Mouse (Mus musculus): ENCODE measurements around the gene Gbf1. TPM values are rescaled to one million over a fixed set of nuclear protein-coding genes. Genes with fewer than 3 reads are reported as not detected.

Gbf1 gene
- polyA plus RNA-seq, 1 experiment, result 74.1 TPM

DNA sequence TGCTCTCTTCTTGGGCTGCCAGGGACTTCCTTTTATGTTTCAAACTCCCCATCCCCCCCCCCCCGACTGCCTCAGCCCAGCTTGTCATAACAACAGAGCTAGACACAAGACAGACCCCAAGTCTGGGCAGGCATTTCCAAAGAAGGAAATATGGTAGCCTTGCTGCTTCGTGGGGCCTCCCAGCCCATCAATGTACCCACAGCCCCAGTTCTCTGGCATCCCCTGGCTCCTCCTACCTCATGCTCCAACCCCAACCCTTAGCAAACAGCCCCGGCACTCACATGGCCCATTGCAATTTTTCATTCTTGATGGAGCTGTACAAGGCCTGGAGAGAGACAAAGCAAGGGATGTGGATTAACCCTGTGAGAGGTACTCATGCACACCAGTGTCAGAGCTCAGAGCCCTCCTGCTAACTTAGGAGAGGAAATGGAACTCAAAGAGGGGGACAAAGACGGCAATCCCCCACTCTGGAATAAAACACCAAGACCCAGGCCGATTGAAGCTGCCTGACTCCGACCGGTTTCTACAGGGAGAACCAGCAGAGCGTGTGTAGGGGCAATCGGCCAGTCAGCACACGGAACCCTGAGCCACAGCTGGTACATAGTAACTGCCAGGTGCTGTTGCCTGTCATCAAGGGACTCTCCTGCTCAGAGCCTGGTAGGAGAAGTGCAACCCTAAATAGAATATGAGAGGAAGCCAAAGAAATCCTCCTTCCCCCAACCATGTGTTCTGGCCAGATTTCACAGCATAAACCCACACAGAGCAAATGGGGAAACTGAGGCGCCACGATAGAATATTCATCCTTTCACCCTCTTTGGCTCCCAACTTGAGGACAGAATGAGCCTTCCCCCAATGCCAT is 163.7 kb downstream of the Gbf1 start:
- Histone ChIP-seq H3K27ac (ENCODE audit: insufficient read depth, low read length) (no peak overlapping the region), H3K4me1 (ENCODE audit: control insufficient read depth, insufficient read depth, low read length) (peaks cover 5% of the 10 kb centered on the region), H3K4me3 (ENCODE audit: insufficient read depth, low read length) (peak overlapping the region; percentile 85)
- no peak for TF ChIP-seq POLR2A (IDR thresholded peaks at IDR 0.05; ENCODE audit: extremely low read depth, insufficient read depth, low read length)
- TF ChIP-seq CTCF (IDR thresholded peaks at IDR 0.05; ENCODE audit: extremely low read depth, insufficient read depth, low read length), result no peak

DNA sequence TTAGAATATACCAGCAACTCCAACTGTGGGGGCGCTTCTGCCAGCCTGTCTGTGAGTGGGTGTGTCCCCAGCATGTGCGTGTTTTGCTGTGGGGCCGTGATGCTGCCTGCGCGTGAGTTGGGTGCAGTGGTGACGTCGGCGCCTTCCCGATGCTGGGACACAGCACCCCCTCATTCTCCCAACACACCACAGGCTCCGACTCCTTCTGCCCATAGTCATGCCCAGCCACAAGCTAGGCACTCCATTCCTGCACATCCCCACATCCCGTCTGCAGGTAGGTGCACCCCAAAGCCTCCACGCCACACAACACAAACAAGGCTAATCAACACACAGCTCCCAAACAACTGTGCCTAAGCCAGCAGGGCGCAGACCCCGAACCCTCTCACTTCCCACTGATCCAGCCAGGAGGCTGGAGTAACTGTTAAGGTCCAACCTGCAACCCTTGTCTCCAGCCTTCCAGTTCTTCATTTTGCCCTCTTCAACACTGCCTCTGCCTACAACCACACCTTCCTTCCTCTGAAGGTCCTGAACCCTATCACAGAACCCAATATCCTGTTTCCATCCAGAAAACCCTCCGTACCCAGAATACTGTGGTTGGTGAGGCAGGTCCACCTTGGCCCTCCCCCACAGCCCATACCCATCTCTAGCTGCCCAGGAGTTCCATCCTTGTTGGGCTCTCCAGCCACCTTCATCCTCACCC is 164.7 kb downstream of the Gbf1 start:
- Histone ChIP-seq H3K4me1 (ENCODE audit: control insufficient read depth, insufficient read depth, low read length) (peaks cover 7% of the 10 kb centered on the region), H3K27ac (ENCODE audit: insufficient read depth, low read length) (peak overlapping the region; percentile 71), H3K4me3 (ENCODE audit: insufficient read depth, low read length) (peak overlapping the region; percentile 85)
- TF ChIP-seq POLR2A (IDR thresholded peaks at IDR 0.05; ENCODE audit: extremely low read depth, insufficient read depth, low read length) (peak; percentile 95), CTCF (IDR thresholded peaks at IDR 0.05; ENCODE audit: extremely low read depth, insufficient read depth, low read length) (no peak)

DNA sequence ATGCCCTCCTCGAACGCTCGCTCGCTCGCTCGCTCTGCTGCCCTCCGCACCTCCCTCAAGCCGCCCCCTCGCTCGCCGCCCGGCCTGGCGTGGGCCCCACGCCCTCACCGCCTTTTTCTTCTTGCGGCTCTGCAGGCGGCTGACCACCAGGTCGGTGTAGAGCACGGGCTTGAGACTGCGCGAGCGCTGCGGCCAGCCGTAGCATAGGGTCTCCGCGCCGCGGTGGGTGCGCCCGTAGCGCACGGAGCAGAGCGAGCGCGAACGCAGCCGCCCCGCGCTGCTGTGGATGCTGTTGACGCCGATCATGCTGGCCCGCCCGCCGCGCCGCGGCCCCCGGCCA is 165.2 kb downstream of the Gbf1 start:
- TF ChIP-seq CTCF (IDR thresholded peaks at IDR 0.05; ENCODE audit: extremely low read depth, insufficient read depth, low read length), result no peak
- no peak for TF ChIP-seq POLR2A (IDR thresholded peaks at IDR 0.05; ENCODE audit: extremely low read depth, insufficient read depth, low read length)
- Histone ChIP-seq H3K4me3 (ENCODE audit: insufficient read depth, low read length) (peak overlapping the region; percentile 85), H3K4me1 (ENCODE audit: control insufficient read depth, insufficient read depth, low read length) (peaks cover 9% of the 10 kb centered on the region), H3K27ac (ENCODE audit: insufficient read depth, low read length) (peak overlapping the region; percentile 71)

DNA sequence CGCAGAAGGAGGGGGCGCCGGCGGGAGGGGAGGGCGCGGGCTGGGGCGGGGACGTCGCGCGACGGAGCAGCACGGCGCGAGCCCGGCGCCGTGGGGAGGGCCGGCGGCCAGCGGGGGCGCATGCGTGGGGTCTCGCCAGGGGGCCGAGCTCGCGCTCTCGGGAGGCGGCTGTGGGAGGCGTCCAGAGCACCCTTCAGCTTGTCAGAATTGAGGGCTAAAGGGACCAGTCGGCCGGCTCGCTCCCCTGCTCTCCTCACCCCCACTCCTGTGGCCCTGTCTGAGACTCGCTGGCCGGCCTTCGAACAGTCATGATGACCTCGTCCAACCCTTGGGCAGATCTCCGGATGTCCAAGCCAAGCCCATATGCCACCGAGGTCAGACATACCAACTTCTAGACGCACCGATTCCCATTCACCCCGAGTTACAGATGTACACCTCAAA is 165.7 kb downstream of the Gbf1 start:
- peaks cover 11% of the 10 kb centered on the region for H3K4me1 ChIP-seq (ENCODE audit: control insufficient read depth, insufficient read depth, low read length)
- H3K27ac ChIP-seq (ENCODE audit: insufficient read depth, low read length), result peak overlapping the region; percentile 95
- H3K4me3 ChIP-seq (ENCODE audit: insufficient read depth, low read length), result peak overlapping the region; percentile 85
- TF ChIP-seq POLR2A (IDR thresholded peaks at IDR 0.05; ENCODE audit: extremely low read depth, insufficient read depth, low read length) (peak; percentile 44; the same call in 1 of the 2 replicates), CTCF (IDR thresholded peaks at IDR 0.05; ENCODE audit: extremely low read depth, insufficient read depth, low read length) (no peak)

DNA sequence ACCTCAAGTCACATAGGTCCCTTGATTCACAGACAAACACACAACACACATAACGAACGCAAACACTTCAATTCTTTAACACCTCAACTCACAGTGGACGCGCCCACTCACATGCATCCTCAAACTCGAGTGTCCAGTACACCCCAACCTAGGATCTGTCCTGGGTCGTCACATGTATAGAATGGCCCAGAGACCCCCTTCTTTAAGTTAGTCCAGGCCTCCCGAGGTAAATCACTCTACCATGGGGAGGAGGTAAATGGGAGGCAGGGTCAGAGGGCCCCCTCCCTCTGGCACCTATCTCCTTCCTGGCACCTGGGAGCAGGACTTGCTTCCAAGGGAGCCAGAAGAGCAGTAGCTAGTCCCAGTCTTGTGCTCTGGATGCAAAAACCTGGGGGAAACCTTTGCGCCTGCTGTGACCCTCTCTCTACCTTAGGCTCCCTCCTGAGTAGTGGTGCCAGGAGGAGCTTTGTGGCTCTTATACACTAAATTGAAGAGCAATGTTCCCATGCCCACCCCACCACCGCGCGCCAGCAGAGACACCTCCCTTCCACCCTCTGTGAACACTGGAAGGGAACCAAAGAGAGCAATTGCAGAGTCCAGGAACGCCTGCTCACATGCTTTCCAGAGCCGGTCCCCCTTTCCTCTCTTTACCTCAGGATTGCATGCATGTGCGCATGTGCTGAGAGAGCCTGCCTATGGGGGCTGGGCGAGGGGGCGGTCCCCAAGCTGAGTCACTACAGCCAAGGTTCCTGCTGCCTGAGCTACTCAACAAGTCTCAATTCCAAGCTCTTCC is 166.5 kb downstream of the Gbf1 start:
- peaks cover 11% of the 10 kb centered on the region for H3K4me1 ChIP-seq (ENCODE audit: control insufficient read depth, insufficient read depth, low read length)
- H3K4me3 ChIP-seq (ENCODE audit: insufficient read depth, low read length), result peak overlapping the region; percentile 85
- peak overlapping the region; percentile 95 for H3K27ac ChIP-seq (ENCODE audit: insufficient read depth, low read length)
- TF ChIP-seq POLR2A (IDR thresholded peaks at IDR 0.05; ENCODE audit: extremely low read depth, insufficient read depth, low read length) (peak; percentile 70), CTCF (IDR thresholded peaks at IDR 0.05; ENCODE audit: extremely low read depth, insufficient read depth, low read length) (no peak)

DNA sequence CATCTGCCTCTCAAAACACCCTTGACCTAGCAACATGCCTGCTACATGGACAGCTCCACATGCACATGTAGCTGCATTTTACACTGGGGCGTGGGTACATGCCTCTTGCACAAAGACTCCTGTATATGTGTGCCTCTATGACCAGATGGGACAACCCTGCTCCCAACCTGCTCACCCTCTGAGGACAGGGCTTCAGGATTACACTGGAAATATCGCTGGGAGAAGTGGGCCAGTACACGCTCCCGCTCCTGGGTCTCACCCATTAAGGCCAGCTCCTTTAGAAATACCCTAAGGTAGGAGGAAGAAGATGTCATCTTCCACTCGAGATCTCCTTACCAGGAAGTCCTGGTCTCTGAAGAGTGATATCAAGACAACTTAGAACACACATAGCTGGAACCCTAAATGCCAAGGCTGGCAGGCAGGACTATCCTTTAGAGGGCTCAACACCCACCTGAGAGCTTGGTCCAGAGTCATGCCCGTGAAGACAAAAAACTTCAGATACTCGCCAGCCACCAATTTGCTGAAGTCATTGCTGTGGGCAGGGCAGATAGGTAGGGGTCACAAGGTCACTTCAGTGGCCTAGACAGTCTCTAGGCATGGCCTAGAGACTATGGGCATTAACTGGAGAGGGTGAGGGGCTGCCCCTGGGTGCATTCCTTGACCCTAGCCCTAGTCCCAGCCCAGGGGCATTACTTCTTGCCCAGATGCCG is 167.9 kb downstream of the Gbf1 start:
- no peak for TF ChIP-seq POLR2A (IDR thresholded peaks at IDR 0.05; ENCODE audit: extremely low read depth, insufficient read depth, low read length)
- TF ChIP-seq CTCF (IDR thresholded peaks at IDR 0.05; ENCODE audit: extremely low read depth, insufficient read depth, low read length), result no peak
- Histone ChIP-seq H3K4me3 (ENCODE audit: insufficient read depth, low read length) (no peak overlapping the region), H3K27ac (ENCODE audit: insufficient read depth, low read length) (0 out of 2 replicates have a peak overlapping the region, but pooled peaks have one; percentile 14), H3K4me1 (ENCODE audit: control insufficient read depth, insufficient read depth, low read length) (peaks cover 11% of the 10 kb centered on the region)

DNA sequence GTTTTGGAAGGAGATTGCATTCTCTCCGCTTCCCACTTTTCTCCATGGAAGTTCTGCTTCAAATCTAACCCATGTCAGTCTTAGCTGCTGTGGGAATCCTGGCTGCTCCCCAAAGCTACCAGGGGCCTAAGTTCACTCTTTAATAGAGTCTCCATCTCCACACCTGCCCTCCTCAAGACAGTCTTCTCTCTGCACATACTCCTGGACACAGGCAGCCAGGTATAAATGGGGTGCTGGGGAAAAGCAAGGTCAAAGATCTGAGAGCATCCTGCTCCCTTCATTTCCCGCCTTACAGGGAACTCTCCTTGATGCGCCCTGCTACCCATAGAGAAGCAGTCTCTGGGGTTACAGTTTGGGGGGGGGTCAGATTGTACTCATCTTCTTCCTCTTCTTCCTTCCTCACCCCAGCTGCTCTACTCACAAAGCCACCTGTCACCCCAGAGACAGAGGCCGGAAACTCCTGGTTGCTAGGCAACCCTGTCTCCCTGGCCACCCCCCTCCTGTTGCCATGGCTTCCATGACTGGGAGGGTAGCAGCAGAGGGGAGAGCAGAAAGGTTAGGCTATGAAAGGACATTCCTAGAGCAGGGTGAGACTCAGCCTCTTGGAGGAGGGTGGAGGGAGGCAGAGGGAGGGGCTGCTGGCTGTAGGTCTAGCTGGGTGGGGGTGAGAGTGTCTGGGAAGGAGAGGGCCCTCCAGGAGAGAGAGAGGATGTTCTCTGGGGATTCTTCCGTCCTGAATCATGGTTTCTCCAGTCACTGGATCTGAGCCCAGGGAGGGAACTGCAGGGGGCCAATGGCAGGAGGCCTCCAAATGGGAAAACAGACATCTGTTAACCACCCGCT is 169.0 kb downstream of the Gbf1 start:
- Histone ChIP-seq H3K4me3 (ENCODE audit: insufficient read depth, low read length) (no peak overlapping the region), H3K4me1 (ENCODE audit: control insufficient read depth, insufficient read depth, low read length) (peaks cover 10% of the 10 kb centered on the region), H3K27ac (ENCODE audit: insufficient read depth, low read length) (0 out of 2 replicates have a peak overlapping the region, but pooled peaks have one; percentile 4)
- TF ChIP-seq CTCF (IDR thresholded peaks at IDR 0.05; ENCODE audit: extremely low read depth, insufficient read depth, low read length), result no peak
- TF ChIP-seq POLR2A (IDR thresholded peaks at IDR 0.05; ENCODE audit: extremely low read depth, insufficient read depth, low read length), result no peak

Data from cortical plate, adult 2 months (tissue).